Mouse (Mus musculus) CH12.LX (cell line): ENCODE measurements at regions not wholly inside any gene's neighbourhood (a gene's known extent, or its start where the extent isn't known, plus 50 kb on each side); places are given as distances from the start of the nearest gene placed in this dataset.

Experiments
- DNase-seq: peaks from one replicate; pipeline ENCODE4 v3.0.0-alpha.2; 2013; ENCODE audit errors: extremely low read depth
- H3K27ac ChIP-seq: 2 replicates; pipeline ENCODE4 v1.5.1; 2012; ENCODE audit warnings: low read depth, mild to moderate bottlenecking, control low read depth, moderate library complexity; ENCODE audit not compliant: insufficient read depth
- H3K27me3 ChIP-seq: replicated peaks from 2 replicates; pipeline ENCODE3; 2012; ENCODE audit warnings: inconsistent platforms
- H3K36me3 ChIP-seq, 2 experiments: replicated peaks in 1 of 2; 2 replicates each; pipeline versions ENCODE3 to v1.6.1; 2012; ENCODE audit warnings: inconsistent platforms in 1 of 2, low read length in 1 of 2, mild to moderate bottlenecking in 1 of 2, mixed read lengths in 1 of 2, moderate library complexity in 1 of 2; ENCODE audit not compliant: control insufficient read depth in 1 of 2, insufficient read depth in 1 of 2
- H3K4me1 ChIP-seq, 2 experiments: 2 replicates each; pipeline ENCODE4 v1.6.1; 2012; ENCODE audit warnings: inconsistent platforms in 1 of 2, moderate library complexity in 1 of 2; ENCODE audit not compliant: insufficient read depth in 2 of 2, control insufficient read depth in 1 of 2
- H3K4me2 ChIP-seq: 2 replicates; pipeline ENCODE4 v1.6.1; 2012; ENCODE audit warnings: low read depth, mild to moderate bottlenecking, control low read depth; ENCODE audit not compliant: poor library complexity, insufficient read depth, severe bottlenecking
- H3K4me3 ChIP-seq, 3 experiments: fragments of 150-350 bp in 1 of 3; sonication (generic) in 1 of 3; replicated peaks in 1 of 3; 2 replicates each; pipeline versions ENCODE3 to v1.5.1; 2011 to 2012; ENCODE audit warnings: low read depth in 2 of 3, low read length in 2 of 3, mild to moderate bottlenecking in 2 of 3, moderate library complexity in 2 of 3, control low read depth in 1 of 3, improper control_type of control experiment in 1 of 3, inconsistent platforms in 1 of 3, mixed read lengths in 1 of 3; ENCODE audit not compliant: poor library complexity in 1 of 3
- H3K79me2 ChIP-seq: replicated peaks from 2 replicates; pipeline ENCODE4 v1.6.1; 2012; ENCODE audit warnings: mild to moderate bottlenecking, moderate library complexity; ENCODE audit not compliant: control insufficient read depth, poor library complexity, insufficient read depth, severe bottlenecking; ENCODE audit errors: extremely low read depth
- H3K9ac ChIP-seq: 2 replicates; pipeline ENCODE4 v1.6.1; 2012; ENCODE audit warnings: low read depth, mild to moderate bottlenecking, control low read depth, moderate library complexity; ENCODE audit not compliant: insufficient read depth
- H3K9me3 ChIP-seq: replicated peaks from 2 replicates; pipeline ENCODE3; 2012; ENCODE audit warnings: low read length, inconsistent platforms, mixed read lengths
- CTCF ChIP-seq, 2 experiments: IDR thresholded peaks in 1 of 2; conservative IDR thresholded peaks in 1 of 2; 2 replicates each; pipeline ENCODE4 v1.5.1; 2011 to 2012; ENCODE audit warnings: low read depth in 2 of 2, low read length in 2 of 2, improper control_type of control experiment in 1 of 2, inconsistent platforms in 1 of 2, mild to moderate bottlenecking in 1 of 2, moderate library complexity in 1 of 2
- E2F4 ChIP-seq: IDR thresholded peaks from 2 replicates; pipeline ENCODE4 v1.6.1; 2011; ENCODE audit warnings: low read depth, low read length, improper control_type of control experiment; ENCODE audit not compliant: insufficient replicate concordance
- MAZ ChIP-seq: IDR thresholded peaks from 2 replicates; pipeline ENCODE4 v1.6.1; 2012; ENCODE audit warnings: low read depth, mild to moderate bottlenecking, inconsistent platforms, low read length, improper control_type of control experiment, moderate library complexity
- PAX5 ChIP-seq: IDR thresholded peaks from 2 replicates; pipeline ENCODE4 v1.6.1; 2012; ENCODE audit warnings: low read length, inconsistent platforms, mixed read lengths
- POLR2A ChIP-seq: IDR thresholded peaks from 2 replicates; pipeline ENCODE4 v1.6.1; 2011; ENCODE audit warnings: low read depth, mild to moderate bottlenecking, improper control_type of control experiment, low read length
- RAD21 ChIP-seq: IDR thresholded peaks from 2 replicates; pipeline ENCODE4 v1.6.1; 2011; ENCODE audit warnings: low read depth, mild to moderate bottlenecking, low read length, improper control_type of control experiment, moderate library complexity
- UBTF ChIP-seq: IDR thresholded peaks from 2 replicates; pipeline ENCODE4 v1.6.1; 2012; ENCODE audit warnings: low read depth, mild to moderate bottlenecking, inconsistent platforms, low read length, improper control_type of control experiment, moderate library complexity
- ZKSCAN1 ChIP-seq: IDR thresholded peaks from 2 replicates; pipeline ENCODE4 v1.6.1; 2012; ENCODE audit warnings: low read depth, inconsistent platforms, low read length, improper control_type of control experiment, borderline replicate concordance
- ZMIZ1 ChIP-seq: IDR thresholded peaks from 2 replicates; pipeline ENCODE4 v1.6.1; 2012; ENCODE audit warnings: low read depth, mild to moderate bottlenecking, inconsistent platforms, low read length, improper control_type of control experiment
- dilution Hi-C: fragments of 300-500 bp; cut with MboI; formaldehyde crosslinking; loops from 2 replicates; pipeline ENCODE4 v1.14.3; 2020; ENCODE audit warnings: low sequenced_read_pairs; ENCODE audit not compliant: extremely low pct_unique_long_range_greater_than_20kb, extremely low pct_ligation_motif_present
- in situ Hi-C: fragments of 300-500 bp; cut with MboI; formaldehyde crosslinking; loops from 3 replicates; pipeline ENCODE4 v1.14.3; 2019; ENCODE audit warnings: low sequenced_read_pairs, low pct_ligation_motif_present, low pct_unique_long_range_greater_than_20kb, mixed read lengths

GRCm38 (mm10) chr16:63287655-63288054 is 433.5 kb downstream of the Pros1 start:
- Histone ChIP-seq H3K27me3 (no peaks in the 10 kb centered on the region), H3K4me2 (no peak overlapping the region), H3K36me3 (no peaks in the 10 kb centered on the region), H3K4me3 (no peak overlapping the region), H3K9me3 (peaks cover 34% of the 10 kb centered on the region), H3K79me2 (no peaks in the 10 kb centered on the region), H3K27ac (no peak overlapping the region), H3K4me1 (no peaks in the 10 kb centered on the region), H3K9ac (no peak overlapping the region)
- no peak for DNase-seq
- in situ Hi-C loops = no loop called here
- dilution Hi-C loops = no loop called here
- no peak for TF ChIP-seq UBTF

GRCm38 (mm10) chr16:63311676-63312075 is 457.6 kb downstream of the Pros1 start:
- dilution Hi-C loops = no loop called here

GRCm38 (mm10) chr16:63313544-63313943 is 459.4 kb downstream of the Pros1 start:
- dilution Hi-C loops = no loop called here
- no peak overlapping the region for H3K4me2 ChIP-seq
- H3K36me3 ChIP-seq = no peaks in the 10 kb centered on the region
- H3K4me1 ChIP-seq = no peaks in the 10 kb centered on the region
- no peak overlapping the region for H3K9ac ChIP-seq
- no peak for DNase-seq
- in situ Hi-C loops = no loop called here
- no peak overlapping the region for H3K4me3 ChIP-seq
- no peaks in the 10 kb centered on the region for H3K27me3 ChIP-seq
- TF ChIP-seq CTCF (conservative IDR thresholded peaks at IDR 0.05 in 1 of 2, IDR thresholded peaks at IDR 0.05 in 1 of 2; ENCODE audit: low read depth in 2 of 2, low read length in 2 of 2) = no peak
- TF ChIP-seq E2F4 = no peak
- no peak for TF ChIP-seq RAD21
- no peak for TF ChIP-seq ZMIZ1
- no peak for TF ChIP-seq MAZ
- TF ChIP-seq ZKSCAN1 = no peak
- no peak for TF ChIP-seq PAX5
- peaks cover 24% of the 10 kb centered on the region for H3K9me3 ChIP-seq
- H3K79me2 ChIP-seq = no peaks in the 10 kb centered on the region
- no peak overlapping the region for H3K27ac ChIP-seq

More at GRCm38 (mm10) chr16:63311676-63312075, 457.6 kb downstream of the Pros1 start:
- no peak overlapping the region for H3K27ac ChIP-seq
- H3K4me2 ChIP-seq = no peak overlapping the region
- no peaks in the 10 kb centered on the region for H3K79me2 ChIP-seq
- TF ChIP-seq POLR2A = no peak
- H3K9ac ChIP-seq = no peak overlapping the region
- H3K9me3 ChIP-seq = peaks cover 31% of the 10 kb centered on the region
- in situ Hi-C loops = no loop called here
- no peak for DNase-seq
- no peaks in the 10 kb centered on the region for H3K4me1 ChIP-seq
- no peaks in the 10 kb centered on the region for H3K27me3 ChIP-seq
- no peak overlapping the region for H3K4me3 ChIP-seq
- no peaks in the 10 kb centered on the region for H3K36me3 ChIP-seq
